Mouse (Mus musculus): ENCODE data around the gene Arnt2. TPM values are rescaled to one million over a fixed set of nuclear protein-coding genes. Genes with fewer than 3 reads are reported as not detected.

Gene Arnt2
- polyA plus RNA-seq, 1 experiment from 2014 or later: 5.8 TPM

DNA sequence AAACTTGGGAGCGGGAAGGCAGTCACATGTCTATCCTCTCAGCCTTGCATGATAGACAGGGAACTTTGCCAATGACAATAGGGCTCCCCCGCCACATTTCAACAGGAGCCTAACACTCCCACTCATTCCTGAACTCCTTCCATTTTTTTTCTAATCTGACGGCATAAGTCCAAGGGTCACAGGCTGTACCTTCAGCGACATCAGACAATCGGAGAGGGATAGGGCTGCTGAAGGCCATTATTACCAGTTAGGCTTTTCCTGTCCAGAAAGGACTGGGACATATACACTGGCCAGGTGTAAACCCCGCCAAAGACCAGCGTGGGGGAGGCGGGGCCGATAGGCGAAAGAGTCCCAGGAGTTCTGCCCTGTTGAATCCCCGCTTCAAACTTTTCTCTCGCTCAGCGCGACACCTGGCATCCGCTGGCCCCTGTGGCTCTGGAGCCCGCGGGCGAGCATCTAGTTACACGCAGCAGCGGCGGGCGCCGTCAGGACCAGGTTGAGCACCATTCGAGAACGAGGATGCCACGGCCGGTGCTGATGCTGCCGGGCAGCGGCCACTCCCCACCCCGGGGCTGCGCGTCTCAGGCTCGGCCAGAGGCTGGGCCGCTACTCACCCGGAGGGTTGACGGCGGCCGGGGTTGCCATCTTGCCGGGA, 608 bp downstream of the Arnt2 start:
- Histone ChIP-seq H3K9me3 (ENCODE audit: control insufficient read depth, low read length) (no peaks in the 10 kb centered on the region), H3K27ac (ENCODE audit: low read depth) (peak overlapping the region; percentile 65), H3K36me3 (ENCODE audit: control insufficient read depth, insufficient read depth, low read length) (no peaks in the 10 kb centered on the region), H3K4me1 (replicated peaks; ENCODE audit: control insufficient read depth, insufficient read depth, low read length) (peaks cover 5% of the 10 kb centered on the region; the same call in 1 of the 2 replicates), H3K4me2 (ENCODE audit: low read length) (peak overlapping the region; percentile 78), H3K27me3 (replicated peaks; ENCODE audit: control insufficient read depth, insufficient read depth, low read length) (no peaks in the 10 kb centered on the region), H3K9ac (ENCODE audit: low read length) (peak overlapping the region; percentile 85), H3K4me3 (ENCODE audit: low read depth, low read length) (peak overlapping the region; percentile 56)
- ATAC-seq (replicated peaks; ENCODE audit: low FRiP score, low TSS enrichment, low read depth) (peak; percentile 65), DNase-seq (ENCODE audit: low spot score) (peak; percentile 82)
- 2% methylated on average over 39 of the region's 39 CpGs for WGBS

DNA sequence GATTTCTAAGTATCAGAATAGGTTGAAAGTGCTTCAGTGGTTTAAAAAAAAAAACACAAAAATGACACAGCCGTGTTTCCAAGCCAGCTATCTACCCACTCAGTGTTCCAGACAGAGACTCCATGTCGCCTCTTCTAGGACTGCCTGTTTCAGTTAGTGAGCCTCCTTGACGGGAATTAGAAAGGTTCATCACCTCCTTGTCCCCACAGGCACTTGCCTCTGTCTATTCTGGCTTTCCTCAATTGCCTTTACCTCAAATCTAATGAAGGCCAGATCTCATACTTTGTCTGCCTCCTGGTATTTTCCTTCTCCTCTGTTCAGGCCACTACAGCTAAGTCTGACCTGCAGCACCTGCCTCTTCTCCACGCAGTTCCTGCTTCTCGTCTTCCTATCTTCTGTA, 1.7 kb downstream of the Arnt2 start:
- Histone ChIP-seq H3K27ac (ENCODE audit: low read depth) (no peak overlapping the region), H3K27me3 (replicated peaks; ENCODE audit: control insufficient read depth, insufficient read depth, low read length) (no peaks in the 10 kb centered on the region), H3K36me3 (ENCODE audit: control insufficient read depth, insufficient read depth, low read length) (no peaks in the 10 kb centered on the region), H3K4me3 (ENCODE audit: low read depth, low read length) (no peak overlapping the region), H3K9me3 (ENCODE audit: control insufficient read depth, low read length) (no peaks in the 10 kb centered on the region), H3K9ac (ENCODE audit: low read length) (no peak overlapping the region), H3K4me2 (ENCODE audit: low read length) (no peak overlapping the region; the same call in 1 of the 2 replicates), H3K4me1 (replicated peaks; ENCODE audit: control insufficient read depth, insufficient read depth, low read length) (peaks cover 5% of the 10 kb centered on the region; the same call in 1 of the 2 replicates)
- DNase-seq (ENCODE audit: low spot score): no peak
- no peak for ATAC-seq (replicated peaks; ENCODE audit: low FRiP score, low TSS enrichment, low read depth)
- 84% methylated on average over 5 of the region's 5 CpGs for WGBS

- Histone ChIP-seq H3K4me2 (ENCODE audit: low read length) (no peak overlapping the region), H3K36me3 (ENCODE audit: control insufficient read depth, insufficient read depth, low read length) (no peaks in the 10 kb centered on the region), H3K4me3 (ENCODE audit: low read depth, low read length) (no peak overlapping the region), H3K27me3 (replicated peaks; ENCODE audit: control insufficient read depth, insufficient read depth, low read length) (no peaks in the 10 kb centered on the region), H3K9ac (ENCODE audit: low read length) (no peak overlapping the region), H3K4me1 (replicated peaks; ENCODE audit: control insufficient read depth, insufficient read depth, low read length) (no peaks in the 10 kb centered on the region), H3K9me3 (ENCODE audit: control insufficient read depth, low read length) (no peaks in the 10 kb centered on the region), H3K27ac (ENCODE audit: low read depth) (no peak overlapping the region)
- 72% methylated on average over 5 of the region's 5 CpGs for WGBS
- ATAC-seq (replicated peaks; ENCODE audit: low FRiP score, low TSS enrichment, low read depth): no peak
- no peak for DNase-seq (ENCODE audit: low spot score)
Observed at GRCm38 (mm10) chr7:84403371-84403770, 6.6 kb downstream of the Arnt2 start.

DNA sequence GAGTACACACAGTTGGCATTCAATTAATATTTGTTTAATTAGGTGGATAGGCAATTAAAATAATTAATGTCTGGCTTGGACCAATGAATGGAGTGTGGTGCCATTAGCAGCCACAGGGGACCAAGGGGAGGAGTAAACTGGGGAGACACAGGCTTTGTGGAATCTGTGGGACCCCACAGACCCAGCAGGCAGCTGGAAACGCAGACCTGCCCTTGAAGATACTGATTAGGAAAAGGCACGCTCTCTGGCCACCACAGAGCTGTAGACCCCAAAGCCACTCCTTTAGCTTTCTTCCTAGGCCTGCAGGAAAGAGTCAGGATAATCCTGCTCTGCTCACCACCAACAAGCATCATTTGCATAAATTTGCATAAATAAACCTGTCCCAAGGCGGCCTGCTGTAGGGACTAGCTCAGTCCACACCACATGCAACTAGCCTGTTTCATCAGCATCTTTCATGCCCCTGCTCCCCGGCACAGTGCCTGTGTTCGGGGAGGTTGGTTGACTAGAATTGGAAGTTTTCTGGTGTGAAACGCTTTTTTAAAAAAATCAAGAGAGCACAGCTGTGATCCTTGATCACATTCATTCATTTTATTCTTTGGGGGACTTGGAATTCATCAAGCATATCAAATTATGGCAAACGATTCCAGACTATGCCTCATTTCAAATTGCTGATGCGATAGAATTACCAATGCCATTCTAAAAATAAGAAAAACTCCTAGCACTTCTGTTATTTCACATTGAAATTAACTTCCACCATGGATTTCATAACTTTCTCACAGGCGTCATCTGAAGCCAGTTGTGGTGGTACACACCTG, 8.1 kb downstream of the Arnt2 start:
- no peak overlapping the region for H3K9ac ChIP-seq (ENCODE audit: low read length)
- ATAC-seq (replicated peaks; ENCODE audit: low FRiP score, low TSS enrichment, low read depth) (no peak), DNase-seq (ENCODE audit: low spot score) (no peak)
- no peaks in the 10 kb centered on the region for H3K9me3 ChIP-seq (ENCODE audit: control insufficient read depth, low read length)
- H3K27me3 ChIP-seq (replicated peaks; ENCODE audit: control insufficient read depth, insufficient read depth, low read length): no peaks in the 10 kb centered on the region
- no peaks in the 10 kb centered on the region for H3K36me3 ChIP-seq (ENCODE audit: control insufficient read depth, insufficient read depth, low read length)
- H3K27ac ChIP-seq (ENCODE audit: low read depth): no peak overlapping the region
- no peak overlapping the region for H3K4me3 ChIP-seq (ENCODE audit: low read depth, low read length)
- no peaks in the 10 kb centered on the region for H3K4me1 ChIP-seq (replicated peaks; ENCODE audit: control insufficient read depth, insufficient read depth, low read length)
- WGBS: 70% methylated on average over 9 of the region's 9 CpGs
- H3K4me2 ChIP-seq (ENCODE audit: low read length): no peak overlapping the region

- H3K36me3 ChIP-seq (ENCODE audit: control insufficient read depth, insufficient read depth, low read length): no peaks in the 10 kb centered on the region
- no peak for ATAC-seq (replicated peaks; ENCODE audit: low FRiP score, low TSS enrichment, low read depth)
Observed at GRCm38 (mm10) chr7:84397320-84397719, 12.7 kb downstream of the Arnt2 start.

GRCm38 (mm10) chr7:84396581-84396980, 13.4 kb downstream of the Arnt2 start:
- Histone ChIP-seq H3K27me3 (replicated peaks; ENCODE audit: control insufficient read depth, insufficient read depth, low read length) (no peaks in the 10 kb centered on the region), H3K4me2 (ENCODE audit: low read length) (no peak overlapping the region), H3K4me1 (replicated peaks; ENCODE audit: control insufficient read depth, insufficient read depth, low read length) (no peaks in the 10 kb centered on the region), H3K9ac (ENCODE audit: low read length) (no peak overlapping the region), H3K36me3 (ENCODE audit: control insufficient read depth, insufficient read depth, low read length) (no peaks in the 10 kb centered on the region), H3K27ac (ENCODE audit: low read depth) (no peak overlapping the region), H3K4me3 (ENCODE audit: low read depth, low read length) (no peak overlapping the region), H3K9me3 (ENCODE audit: control insufficient read depth, low read length) (no peaks in the 10 kb centered on the region)
- no peak for DNase-seq (ENCODE audit: low spot score)
- ATAC-seq (replicated peaks; ENCODE audit: low FRiP score, low TSS enrichment, low read depth): no peak
- 95% methylated on average over 3 of the region's 3 CpGs for WGBS

More at GRCm38 (mm10) chr7:84397320-84397719, 12.7 kb downstream of the Arnt2 start:
- Histone ChIP-seq H3K4me1 (replicated peaks; ENCODE audit: control insufficient read depth, insufficient read depth, low read length) (no peaks in the 10 kb centered on the region), H3K27me3 (replicated peaks; ENCODE audit: control insufficient read depth, insufficient read depth, low read length) (no peaks in the 10 kb centered on the region), H3K27ac (ENCODE audit: low read depth) (no peak overlapping the region), H3K9me3 (ENCODE audit: control insufficient read depth, low read length) (no peaks in the 10 kb centered on the region), H3K4me3 (ENCODE audit: low read depth, low read length) (no peak overlapping the region), H3K9ac (ENCODE audit: low read length) (no peak overlapping the region), H3K4me2 (ENCODE audit: low read length) (no peak overlapping the region)
- no peak for DNase-seq (ENCODE audit: low spot score)
- WGBS: 56% methylated on average over 1 of the region's 1 CpGs

DNA sequence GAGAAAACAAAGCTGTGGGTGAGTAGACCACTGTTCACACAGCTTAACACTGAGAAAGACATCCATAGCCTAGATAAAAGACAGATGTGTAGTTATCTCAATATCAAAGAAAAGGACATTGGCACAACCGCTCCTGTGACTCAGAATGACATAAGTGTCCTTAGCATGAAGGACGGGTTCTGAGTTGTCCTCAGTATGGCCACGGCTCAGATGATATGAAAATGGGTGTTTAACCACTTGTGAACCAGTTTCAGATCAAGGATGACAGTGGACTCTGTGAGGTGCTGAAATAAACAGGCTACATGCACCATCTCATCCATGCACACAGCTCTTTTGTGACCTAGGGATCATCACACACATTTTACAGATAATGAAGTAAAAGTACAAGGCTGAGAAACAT, 22.1 kb downstream of the Arnt2 start:
- no peaks in the 10 kb centered on the region for H3K4me1 ChIP-seq (replicated peaks; ENCODE audit: control insufficient read depth, insufficient read depth, low read length)
- H3K4me2 ChIP-seq (ENCODE audit: low read length): no peak overlapping the region
- no peak overlapping the region for H3K4me3 ChIP-seq (ENCODE audit: low read depth, low read length)
- H3K36me3 ChIP-seq (ENCODE audit: control insufficient read depth, insufficient read depth, low read length): no peaks in the 10 kb centered on the region
- DNase-seq (ENCODE audit: low spot score): no peak
- ATAC-seq (replicated peaks; ENCODE audit: low FRiP score, low TSS enrichment, low read depth): no peak
- no peak overlapping the region for H3K27ac ChIP-seq (ENCODE audit: low read depth)
- H3K27me3 ChIP-seq (replicated peaks; ENCODE audit: control insufficient read depth, insufficient read depth, low read length): no peaks in the 10 kb centered on the region
- no peak overlapping the region for H3K9ac ChIP-seq (ENCODE audit: low read length)
- H3K9me3 ChIP-seq (ENCODE audit: control insufficient read depth, low read length): no peaks in the 10 kb centered on the region
- 76% methylated on average over 3 of the region's 3 CpGs for WGBS

DNA sequence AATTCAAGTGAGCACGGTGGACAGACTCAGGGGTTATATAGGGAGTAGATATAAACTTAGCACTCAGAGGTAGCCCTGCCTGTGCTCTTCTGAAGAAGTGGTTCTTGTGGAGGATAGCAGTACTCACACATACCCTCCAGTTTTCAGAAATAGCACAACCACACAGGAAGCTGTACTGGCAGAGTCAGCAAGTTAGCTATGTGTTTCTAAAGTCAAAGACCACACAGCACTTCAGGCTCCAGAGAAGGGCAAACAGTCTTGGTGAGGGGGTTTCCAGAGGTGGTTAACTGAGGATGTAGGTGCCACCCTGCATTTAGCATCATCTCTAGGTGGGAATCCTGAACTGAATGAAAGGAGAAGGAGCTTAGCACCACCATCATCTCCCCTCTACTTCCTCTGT, 23.5 kb downstream of the Arnt2 start:
- Histone ChIP-seq H3K27ac (ENCODE audit: low read depth) (no peak overlapping the region), H3K27me3 (replicated peaks; ENCODE audit: control insufficient read depth, insufficient read depth, low read length) (no peaks in the 10 kb centered on the region), H3K4me3 (ENCODE audit: low read depth, low read length) (no peak overlapping the region), H3K4me1 (replicated peaks; ENCODE audit: control insufficient read depth, insufficient read depth, low read length) (no peaks in the 10 kb centered on the region), H3K9ac (ENCODE audit: low read length) (no peak overlapping the region), H3K9me3 (ENCODE audit: control insufficient read depth, low read length) (no peaks in the 10 kb centered on the region), H3K4me2 (ENCODE audit: low read length) (no peak overlapping the region), H3K36me3 (ENCODE audit: control insufficient read depth, insufficient read depth, low read length) (no peaks in the 10 kb centered on the region)
- 61% methylated on average over 1 of the region's 1 CpGs for WGBS
- no peak for ATAC-seq (replicated peaks; ENCODE audit: low FRiP score, low TSS enrichment, low read depth)
- DNase-seq (ENCODE audit: low spot score): no peak

All from intestine, embryonic 14.5 days (tissue).